Mouse (Mus musculus) monocyte, adult 2 months (primary cell): ENCODE data around the gene Cflar.
"Not testable (repeated sequence)": the region's sequence is repeated elsewhere in the genome, so short reads cannot be mapped to it uniquely, and the experiment has no call there.

Source experiments
- DNase-seq, 2 experiments: peaks; one replicate each; pipeline ENCODE4 v3.0.0; 2022; ENCODE audit warnings: low spot score in 2 of 2, low read depth in 1 of 2

The Cflar gene

DNA sequence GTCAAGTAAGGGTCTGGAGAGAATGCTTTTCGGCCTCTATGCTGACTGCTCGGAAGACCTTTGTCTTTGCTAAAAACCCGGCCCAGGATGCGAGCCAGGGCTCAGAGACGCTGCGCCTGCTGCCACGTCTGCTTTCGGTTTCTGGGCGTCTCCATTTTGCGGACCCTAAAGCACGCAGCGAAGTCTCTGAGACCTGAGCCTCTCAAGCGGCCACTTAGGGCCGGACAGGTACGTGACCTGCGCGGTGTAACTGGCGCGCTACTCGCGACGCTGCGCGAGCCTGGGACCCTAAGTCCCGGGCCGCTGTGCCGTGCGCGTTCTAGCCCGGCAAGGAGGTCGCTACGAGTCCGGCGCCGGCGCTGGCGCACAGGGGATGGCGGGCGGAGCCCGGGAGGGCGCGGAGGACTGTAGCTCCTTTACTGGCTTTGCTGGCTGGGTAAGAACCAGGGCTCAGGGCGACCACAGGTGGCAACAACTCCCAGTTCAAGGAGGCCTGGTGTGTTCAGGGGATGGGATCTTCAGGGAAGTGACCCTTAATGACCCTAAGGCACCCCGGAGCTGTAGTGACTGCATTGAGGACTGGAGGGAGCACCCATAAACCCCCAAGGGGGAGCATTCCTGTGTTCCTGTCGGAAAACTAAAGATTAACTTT is at the start of gene Cflar:
Gene Cflar, plus strand, starts transcription at position 144 of the 652 bp plus-strand sequence.
- peak in 1 of 2 experiments; percentile 57 for DNase-seq

DNA sequence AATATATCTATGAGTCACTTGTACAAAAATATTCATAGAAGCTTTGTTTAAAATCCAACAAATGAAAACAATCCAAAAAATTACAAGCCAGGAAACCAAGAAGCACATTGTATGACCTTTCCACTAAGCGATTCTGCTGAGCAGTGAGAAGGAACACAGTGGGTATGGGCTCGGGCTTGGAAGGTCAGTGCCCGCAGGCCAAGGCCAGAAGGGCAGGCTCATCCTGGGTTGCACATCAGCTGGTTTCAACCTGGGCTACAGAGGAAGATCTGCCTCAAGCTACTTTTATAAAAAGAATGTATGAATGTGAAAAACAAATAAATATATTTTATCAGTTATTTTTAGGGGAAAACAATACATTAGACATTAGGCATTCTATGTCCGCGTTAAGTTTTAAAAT is 48.6 kb upstream of the Cflar start:
- DNase-seq = not testable (repeated sequence)

DNA sequence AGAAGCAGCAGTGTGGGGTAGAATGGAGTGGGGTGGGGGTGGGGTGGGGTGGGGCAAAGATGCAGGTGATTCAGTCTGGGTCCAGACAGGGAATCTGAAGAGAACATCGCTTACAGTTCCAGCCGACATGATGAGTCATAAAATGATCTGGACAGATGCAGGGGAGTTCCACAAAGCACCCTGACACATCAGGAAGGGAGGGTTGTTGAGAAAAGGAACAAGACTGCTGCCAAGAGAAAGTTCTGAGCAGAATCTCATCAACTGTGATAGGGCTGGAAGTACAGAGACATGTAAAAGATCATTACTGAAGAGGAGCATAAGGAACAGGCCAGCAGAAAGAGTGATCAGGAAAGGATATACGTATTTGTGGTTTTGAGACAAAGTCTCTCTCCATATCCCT is 47.9 kb upstream of the Cflar start:
- DNase-seq = not testable (repeated sequence)

DNA sequence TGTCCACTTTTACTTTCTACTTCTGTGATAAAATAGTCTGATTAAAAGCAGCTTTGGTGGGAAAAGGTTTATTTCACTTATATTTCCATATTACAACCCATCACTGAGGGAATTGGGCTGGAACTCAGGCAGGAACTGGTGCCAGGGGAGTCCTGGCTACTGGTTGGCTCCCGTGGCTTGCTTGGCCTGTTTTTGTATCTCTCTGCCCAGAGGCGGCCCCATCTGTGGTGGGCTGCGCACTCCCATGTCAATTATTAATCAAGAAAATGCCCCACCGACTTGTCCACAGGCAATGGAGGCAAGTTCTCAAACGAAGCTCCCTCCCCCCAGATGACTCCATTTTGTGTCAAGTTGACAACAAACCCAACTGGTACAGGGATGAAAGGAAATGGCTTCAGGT is 43.1 kb upstream of the Cflar start:
- DNase-seq = no peak

DNA sequence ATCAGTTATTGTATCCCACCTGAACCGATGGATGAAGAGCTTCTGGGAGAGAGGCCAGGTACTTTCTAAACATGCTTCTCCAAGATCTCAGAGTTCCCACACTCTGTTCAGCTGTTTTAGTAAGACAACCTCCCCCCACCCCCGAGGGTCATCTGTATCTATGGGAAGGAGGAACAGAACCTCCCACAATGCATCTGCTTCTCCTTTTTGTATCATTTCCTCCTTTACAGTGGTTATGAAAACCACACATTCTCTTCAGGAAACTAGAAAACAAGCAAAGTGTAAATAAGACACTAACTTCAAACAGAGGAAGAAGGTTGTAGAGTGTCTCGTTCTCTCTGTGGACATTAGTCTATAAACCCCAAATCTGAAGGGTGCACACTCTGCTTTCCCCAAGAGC is 41.7 kb upstream of the Cflar start:
- DNase-seq = not testable (repeated sequence)

DNA sequence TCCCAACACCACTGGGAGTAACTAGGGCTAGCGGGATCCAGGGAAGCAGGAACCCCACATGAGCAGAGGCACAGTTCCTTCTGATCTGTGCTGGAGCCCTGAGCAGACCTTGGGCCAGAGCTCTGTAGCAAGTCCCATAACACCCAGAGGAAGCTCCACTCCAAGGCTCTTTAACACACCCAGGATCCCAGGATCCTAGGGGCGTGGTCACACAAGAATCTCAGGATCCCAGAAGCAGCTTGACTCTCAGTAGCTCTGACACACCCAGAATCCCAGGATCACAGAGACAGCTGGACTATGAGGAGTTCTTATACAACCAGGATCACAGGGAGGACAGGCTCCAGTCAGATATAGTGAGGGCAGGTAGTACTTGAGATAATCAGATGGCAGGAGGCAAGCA is 39.2 kb upstream of the Cflar start:
- no peak for DNase-seq

DNA sequence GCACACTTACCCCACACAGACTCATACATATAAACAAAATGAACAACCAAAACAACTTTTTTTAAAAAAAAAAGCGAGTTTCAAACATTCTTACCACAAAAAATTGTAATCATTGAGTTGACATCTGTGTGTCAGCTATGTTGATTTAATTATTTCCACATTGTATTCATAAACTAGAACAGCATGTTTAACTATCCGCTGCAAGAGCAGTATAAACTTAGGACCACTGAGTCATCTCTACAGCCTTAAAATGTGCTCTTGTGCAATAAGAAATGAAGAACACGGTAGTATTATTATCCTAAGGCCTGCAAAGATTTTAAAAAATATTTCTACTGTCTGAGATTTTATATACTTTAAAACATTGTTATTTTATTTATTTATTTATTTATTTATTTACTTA is 36.3 kb upstream of the Cflar start:
- no peak for DNase-seq

DNA sequence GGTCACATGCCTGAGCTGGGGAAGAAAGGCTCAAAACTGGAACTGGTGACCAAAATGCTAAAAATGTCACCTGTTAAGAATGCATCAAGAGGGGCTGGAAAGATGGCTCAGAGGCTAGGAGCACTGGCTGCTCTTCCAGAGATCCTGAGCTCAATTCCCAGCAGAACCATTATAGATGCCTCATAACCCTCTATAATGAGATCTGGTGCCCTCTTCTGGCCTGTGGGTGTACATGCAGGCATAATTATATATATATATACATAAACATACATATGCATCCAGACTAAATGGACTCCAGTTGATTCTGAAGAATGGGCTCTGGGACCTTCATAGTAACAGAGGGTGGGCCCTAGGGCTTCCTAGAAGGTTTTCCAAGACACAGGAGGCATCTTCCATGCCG is 33.7 kb upstream of the Cflar start:
- DNase-seq = no peak

DNA sequence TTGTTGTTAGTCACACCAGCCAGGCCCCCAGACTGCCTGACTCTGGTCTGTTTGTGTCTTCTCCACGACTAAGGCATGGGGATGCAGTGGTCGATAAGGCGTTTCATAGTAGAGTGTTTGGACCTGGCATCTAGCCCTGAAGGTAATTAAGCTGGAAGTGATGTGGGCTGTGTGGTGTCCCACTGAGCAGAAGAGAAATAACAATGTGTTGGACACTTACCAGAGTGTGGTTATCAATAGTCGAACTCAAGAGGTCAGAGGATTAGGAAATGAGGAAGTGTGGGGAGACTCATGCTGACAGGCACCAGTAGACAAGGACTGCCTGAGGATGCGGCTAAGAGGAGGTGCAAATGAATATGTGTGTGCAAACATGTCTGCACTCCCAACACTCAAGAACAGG is 32.9 kb upstream of the Cflar start:
- not testable (repeated sequence) for DNase-seq

DNA sequence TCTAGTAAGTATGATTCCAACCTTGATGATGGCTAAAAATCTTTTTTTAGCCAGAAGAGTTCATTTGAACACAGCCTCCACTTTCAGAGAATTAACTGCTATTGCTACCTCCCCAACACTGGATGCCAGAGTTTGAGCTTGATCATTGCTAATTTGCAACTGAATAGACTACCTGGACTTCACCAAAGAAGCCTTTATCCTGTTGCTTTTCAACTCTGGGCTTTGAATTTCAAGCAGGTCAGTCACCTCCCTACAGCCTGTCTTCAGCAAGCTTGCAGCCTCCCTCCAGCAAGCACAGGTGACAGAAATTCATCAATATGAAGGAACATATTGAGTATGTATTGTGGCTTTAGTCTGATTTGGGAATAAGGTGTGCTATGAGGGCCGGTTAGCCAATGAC is 21.9 kb upstream of the Cflar start:
- no peak for DNase-seq

DNA sequence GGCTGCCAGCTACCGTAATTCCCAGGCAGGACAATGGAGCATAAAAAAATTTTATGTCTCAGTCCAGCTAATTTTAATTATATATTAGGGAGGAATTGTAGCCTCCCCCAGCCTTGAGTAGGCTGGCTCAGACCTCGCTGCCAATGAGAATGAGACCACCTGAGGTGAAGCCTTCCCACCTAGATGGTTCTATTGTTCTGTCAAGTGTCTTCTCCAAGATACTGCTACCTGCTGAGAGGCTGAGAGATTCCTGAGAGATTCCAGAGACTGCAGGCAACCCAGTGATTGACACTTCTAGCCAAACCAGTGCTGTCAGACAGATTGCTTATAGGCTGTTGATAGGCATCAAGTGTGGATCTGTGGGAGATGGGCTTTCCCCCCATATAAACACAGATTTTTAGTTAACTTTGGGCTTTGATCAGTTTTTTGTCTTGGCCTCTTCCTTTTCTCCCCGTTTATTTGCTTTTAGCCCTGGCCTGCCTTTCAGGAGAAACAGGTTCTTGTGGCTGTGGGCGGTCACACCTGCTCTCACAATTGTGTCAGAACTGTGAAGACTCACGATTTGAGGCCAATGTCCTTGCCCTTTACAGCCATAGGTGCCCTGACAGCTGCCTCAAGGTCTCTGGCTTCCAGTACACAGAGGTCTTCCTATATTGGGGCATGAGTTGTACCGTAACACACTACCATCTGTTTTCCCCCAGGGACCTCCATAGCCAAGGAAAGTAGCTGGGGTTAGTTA is 21.1 kb upstream of the Cflar start:
- no peak for DNase-seq

DNA sequence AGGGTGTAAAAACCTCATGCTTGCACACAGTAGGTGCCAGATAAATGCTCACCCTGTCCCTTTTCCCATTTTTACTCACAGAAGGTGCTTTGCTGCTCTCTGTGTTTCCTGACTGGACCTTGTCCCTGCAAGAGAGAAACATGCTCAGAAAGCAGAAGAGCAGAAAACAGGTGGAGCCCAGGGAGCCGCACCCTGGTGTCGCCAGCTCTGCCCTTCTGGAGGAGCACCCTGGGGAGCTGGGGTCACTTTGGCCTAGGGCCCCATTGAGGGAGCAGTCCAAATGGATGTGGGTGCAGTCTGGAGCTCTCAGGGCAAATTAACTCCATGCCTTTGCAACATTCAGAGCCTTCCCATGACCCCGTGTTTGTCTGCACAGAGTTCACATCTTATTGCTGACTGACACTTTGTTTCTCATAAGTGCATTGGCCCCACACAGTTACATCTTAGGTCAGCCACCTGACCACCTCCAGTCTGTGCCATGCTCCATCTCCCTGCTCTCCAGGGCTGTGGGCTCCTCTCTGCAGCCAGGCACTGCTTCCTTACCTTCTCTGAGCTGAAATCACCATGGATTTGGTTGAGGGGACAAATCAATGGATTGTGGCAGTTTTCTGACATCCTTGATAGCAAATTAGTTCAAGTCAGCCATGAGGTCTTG is 20.3 kb upstream of the Cflar start:
- not testable (repeated sequence) for DNase-seq

DNA sequence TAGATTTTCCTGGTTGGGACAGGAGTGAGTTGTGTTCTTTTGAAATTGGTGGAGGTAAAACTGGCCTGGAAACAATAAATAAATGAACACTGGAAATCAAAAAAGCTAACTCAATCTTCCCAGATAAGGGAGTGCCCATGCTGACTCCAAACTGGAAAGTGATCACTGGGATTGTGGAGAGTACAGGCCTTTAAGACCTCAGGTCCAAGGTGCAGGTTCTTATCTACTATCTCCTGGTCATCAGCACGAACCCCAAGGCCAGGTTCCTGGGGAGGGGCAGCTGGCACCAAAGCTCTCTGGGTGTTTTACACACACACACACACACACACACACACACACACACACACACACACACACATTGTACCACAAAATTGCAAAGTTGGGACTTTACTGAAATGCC is 19.6 kb upstream of the Cflar start:
- DNase-seq = not testable (repeated sequence)

DNA sequence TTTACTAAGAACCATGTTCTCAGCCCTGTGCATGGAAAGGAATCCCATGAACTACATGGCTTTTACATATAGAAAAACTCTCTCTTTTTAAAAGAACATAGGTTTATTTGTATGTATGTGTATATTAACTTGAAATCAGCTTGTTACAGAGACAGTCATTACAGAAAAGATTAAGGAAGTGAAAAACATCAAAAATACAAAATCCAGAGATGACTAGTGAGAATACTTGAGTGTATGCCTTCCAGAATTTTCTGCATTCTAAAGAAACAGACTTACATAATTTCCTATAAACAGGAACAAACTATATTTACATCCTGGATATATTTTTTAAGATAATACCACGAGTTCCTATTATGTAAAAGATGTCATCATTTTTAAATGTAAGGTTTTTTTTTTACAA is 17.6 kb upstream of the Cflar start:
- no peak for DNase-seq

DNA sequence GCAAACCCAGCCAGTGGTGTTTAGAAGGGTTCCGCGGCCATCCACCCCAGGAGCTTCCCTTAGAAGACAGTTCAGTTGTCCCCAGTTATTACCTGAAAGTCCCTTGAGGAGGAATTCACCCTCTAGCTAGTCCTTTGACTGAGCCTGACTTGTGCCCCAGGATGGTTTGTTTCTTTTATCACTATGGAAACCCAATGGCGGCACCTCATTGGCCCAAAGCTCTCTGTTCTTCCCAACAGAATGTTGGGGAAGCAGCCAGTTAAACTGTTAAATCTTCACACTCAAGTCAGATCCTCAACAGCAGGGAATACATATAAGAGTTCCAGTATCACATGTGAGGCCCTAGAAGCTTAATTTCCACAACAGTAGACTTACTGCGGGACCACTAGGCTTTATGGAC is 15.5 kb upstream of the Cflar start, which contains the start of gene Als2cr12:
Gene Als2cr12, minus strand, starts transcription at position 180 of the 400 bp plus-strand sequence.
- DNase-seq = not testable (repeated sequence)

DNA sequence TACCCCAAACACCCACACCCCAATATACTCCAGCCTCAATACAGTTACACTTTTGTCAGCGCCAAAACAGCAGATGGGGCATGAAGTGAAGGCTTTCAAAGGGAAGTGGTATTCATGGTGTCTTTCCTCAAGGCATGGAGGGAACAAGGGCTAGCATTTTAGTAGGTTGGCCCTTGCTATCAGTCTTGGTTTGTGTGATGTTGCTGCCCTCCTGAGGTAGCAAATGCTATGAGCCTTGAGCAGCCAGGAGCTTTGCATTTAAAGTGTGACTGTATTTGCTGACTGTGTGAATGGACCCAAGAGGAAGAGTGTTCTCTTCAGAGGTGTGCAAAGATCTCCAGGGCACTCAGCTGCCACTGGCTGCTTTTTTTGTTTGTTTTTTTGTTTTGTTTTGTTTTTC is 13.7 kb upstream of the Cflar start:
- not testable (repeated sequence) for DNase-seq

DNA sequence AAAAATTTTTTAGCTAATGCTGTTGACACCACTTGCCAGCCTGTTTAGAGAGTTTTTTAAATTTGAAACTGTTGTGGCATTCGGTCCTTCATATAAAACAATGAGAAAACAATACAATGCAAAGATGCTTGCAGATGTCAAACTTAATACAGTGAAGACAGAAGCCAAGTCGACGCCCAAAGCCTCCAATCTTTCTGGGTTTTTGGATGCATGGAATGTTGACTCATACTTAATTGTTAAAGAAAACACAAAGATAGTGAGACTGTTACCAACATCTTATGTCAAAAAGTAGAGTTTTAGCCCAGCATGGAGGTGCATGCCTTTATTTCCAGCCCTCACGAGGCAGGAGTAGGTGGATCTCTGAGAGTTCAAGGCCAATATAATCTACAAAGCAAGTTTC is 12.5 kb upstream of the Cflar start:
- no peak for DNase-seq

DNA sequence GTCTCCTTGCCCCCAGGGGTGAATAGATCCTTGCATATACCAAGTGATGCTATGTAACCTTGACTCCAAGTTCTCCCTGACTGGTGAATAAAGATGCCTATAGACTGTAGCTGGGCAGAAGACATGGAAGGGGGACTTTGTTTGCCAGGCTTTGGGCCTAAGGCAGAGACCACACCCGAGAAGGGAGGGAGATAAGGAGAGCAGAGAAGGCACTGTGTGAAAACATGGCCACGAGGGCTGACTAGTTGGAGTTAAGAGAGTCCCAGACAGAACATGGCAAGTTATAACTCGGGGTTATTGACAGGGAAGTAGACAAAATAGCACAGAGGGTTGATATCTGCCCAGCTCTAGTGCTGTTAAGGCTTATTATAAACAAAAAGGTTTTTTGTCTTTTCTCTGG is 11.3 kb upstream of the Cflar start:
- DNase-seq = no peak

DNA sequence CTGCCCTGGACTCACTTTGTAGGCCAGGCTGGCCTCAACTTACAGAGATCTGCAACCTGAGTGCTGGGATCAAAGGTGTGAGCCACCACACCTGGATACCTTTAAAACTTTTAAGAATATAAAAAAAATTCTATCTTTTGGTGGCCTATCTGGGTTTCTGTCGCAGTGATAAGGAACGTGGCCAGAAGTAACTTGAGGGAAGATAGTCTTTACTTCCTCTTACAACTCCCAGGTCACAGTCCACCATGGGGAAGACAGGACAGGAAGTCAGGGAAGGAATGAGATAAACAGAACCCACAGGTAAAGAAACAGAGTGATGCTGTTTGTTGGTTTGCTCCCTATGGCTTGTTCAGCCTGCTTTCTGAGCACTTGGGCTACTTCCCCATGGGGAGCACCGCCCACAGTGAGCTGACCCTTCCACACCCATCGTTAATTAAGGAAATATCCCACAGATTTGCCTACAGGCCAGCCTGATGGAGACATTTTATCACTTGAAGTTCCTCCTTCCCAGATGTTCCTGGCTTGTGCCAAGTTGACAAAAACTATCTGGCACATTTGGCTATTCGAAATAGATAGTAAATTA is 10.6 kb upstream of the Cflar start:
- DNase-seq = not testable (repeated sequence)

DNA sequence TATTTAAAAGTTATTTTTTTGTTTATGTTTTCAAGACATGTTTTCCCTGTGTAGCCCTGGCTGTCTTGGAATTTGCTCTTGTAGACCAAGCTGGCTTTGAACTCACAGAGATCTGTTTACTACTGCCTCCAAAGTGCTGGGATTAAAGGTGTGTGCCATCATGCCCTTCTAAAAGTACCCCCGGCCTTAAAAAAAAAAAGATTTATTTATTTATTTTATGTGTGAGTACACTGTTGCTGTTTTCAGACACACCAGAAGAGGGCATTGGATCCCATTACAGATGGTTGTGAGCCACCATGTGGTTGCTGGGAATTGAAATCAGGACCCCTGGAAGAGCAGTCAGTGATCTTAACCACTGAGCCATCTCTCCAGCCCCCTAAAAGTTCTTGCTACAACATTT is 1.3 kb upstream of the Cflar start:
- DNase-seq = not testable (repeated sequence)

DNA sequence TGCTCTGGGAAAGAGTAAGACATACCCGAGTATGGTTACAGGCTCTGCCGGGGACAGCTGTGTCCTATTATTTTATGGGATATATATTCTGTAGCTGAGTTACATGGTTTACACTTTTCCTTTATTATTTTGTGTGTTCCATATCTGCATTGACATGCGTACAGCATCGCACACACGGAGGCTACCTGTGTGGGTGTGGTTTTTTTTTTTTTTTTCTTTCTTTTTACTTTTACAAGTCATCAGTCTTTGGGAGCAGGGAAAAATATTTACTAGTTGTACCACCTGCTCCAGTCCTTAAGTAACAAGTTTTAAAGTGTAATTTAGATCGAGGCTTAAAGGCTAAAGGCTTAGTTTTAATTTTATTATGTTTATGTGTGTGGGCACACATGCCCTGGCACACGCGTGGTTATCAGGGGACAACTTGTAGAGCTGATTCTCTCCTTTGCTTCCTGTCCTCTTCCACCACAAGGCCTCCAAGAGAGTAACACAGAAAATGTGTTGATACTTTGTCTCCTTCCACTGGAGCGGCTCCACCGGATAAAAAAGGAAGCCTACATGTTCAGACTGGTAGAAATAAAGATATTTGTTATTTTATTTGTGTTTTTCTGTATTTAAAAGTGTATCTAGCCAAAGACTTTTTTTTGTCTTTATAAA is 470 bp upstream of the Cflar start:
- no peak for DNase-seq
